Mouse (Mus musculus) neural tube, embryonic 15.5 days (tissue): ENCODE data around the gene Mef2b. TPM values are rescaled to one million over a fixed set of nuclear protein-coding genes. Genes with fewer than 3 reads are reported as not detected.

Experiments used
- ATAC-seq: fragments of 200-750 bp; cut with Nextera tagmentation; 2 replicates; pipeline ENCODE4 v1.8.0; 2017; ENCODE audit warnings: mild to moderate bottlenecking, moderate TSS enrichment, moderate library complexity; ENCODE audit not compliant: low FRiP score
- H3K27ac ChIP-seq: fragments of 300-500 bp; sonication (generic); replicated peaks from 2 replicates; pipeline ENCODE4 v1.5.1; 2015; ENCODE audit warnings: mild to moderate bottlenecking, inconsistent platforms
- H3K27me3 ChIP-seq: fragments of 300-500 bp; sonication (generic); replicated peaks from 2 replicates; pipeline ENCODE4 v1.6.1; 2015; ENCODE audit warnings: inconsistent platforms
- H3K36me3 ChIP-seq: fragments of 300-500 bp; sonication (generic); 2 replicates; pipeline ENCODE4 v1.6.1; 2015; ENCODE audit warnings: inconsistent platforms
- H3K4me1 ChIP-seq: fragments of 300-500 bp; sonication (generic); 2 replicates; pipeline ENCODE4 v1.6.1; 2015; ENCODE audit warnings: inconsistent platforms
- H3K4me2 ChIP-seq: fragments of 300-500 bp; sonication (generic); 2 replicates; pipeline ENCODE4 v1.6.1; 2015; ENCODE audit warnings: inconsistent platforms, mild to moderate bottlenecking, moderate library complexity
- H3K4me3 ChIP-seq: fragments of 300-500 bp; sonication (generic); replicated peaks from 2 replicates; pipeline ENCODE4 v1.5.1; 2015; ENCODE audit warnings: mild to moderate bottlenecking, inconsistent platforms
- H3K9ac ChIP-seq: fragments of 300-500 bp; sonication (generic); replicated peaks from 2 replicates; pipeline ENCODE4 v1.6.1; 2015; ENCODE audit warnings: mild to moderate bottlenecking, inconsistent platforms
- H3K9me3 ChIP-seq: fragments of 300-500 bp; sonication (generic); replicated peaks from 2 replicates; pipeline ENCODE4 v1.6.1; 2016; ENCODE audit warnings: inconsistent platforms
- WGBS: fragments of 180-500 bp; shearing (Covaris S2); methylation state at CpG from one replicate; pipeline ENCODE4 v1.1.7; 2015; ENCODE audit warnings: mixed read lengths; 5-methylcytosine and 5-hydroxymethylcytosine counted together
- polyA plus RNA-seq: library from polyadenylated mRNA; unstranded; fragments of >200 nt; fragmentation: Nextera tagmentation; extraction: Ambion mirVana; gene quantifications from 2 replicates; pipeline ENCODE4 v1.2.1, GENCODE M21; 2015

The Mef2b gene
- polyA plus RNA-seq, 1 experiment from 2014 or later, result 1.4 TPM

- peak overlapping the region; percentile 74 for H3K4me2 ChIP-seq
- no peak overlapping the region; the same call in 1 of the 2 replicates for H3K9ac ChIP-seq
- H3K4me3 ChIP-seq, result peak overlapping the region; percentile 65
- H3K27me3 ChIP-seq, result peaks cover 8% of the 10 kb centered on the region; the same call in 1 of the 2 replicates
- H3K4me1 ChIP-seq, result peaks cover 32% of the 10 kb centered on the region
- H3K9me3 ChIP-seq, result no peaks in the 10 kb centered on the region
- H3K36me3 ChIP-seq, result peaks cover 29% of the 10 kb centered on the region
- no peak for ATAC-seq
- H3K27ac ChIP-seq, result no peak overlapping the region
- 16% methylated on average over 9 of the region's 9 CpGs for WGBS
Observed at GRCm38 (mm10) chr8:70117611-70118010, 21.9 kb upstream of the Mef2b start.

GRCm38 (mm10) chr8:70118726-70119700 lies 20.5 kb upstream of the Mef2b start:
- Histone ChIP-seq H3K4me2 (peak overlapping the region; percentile 74), H3K4me3 (peak overlapping the region; percentile 65), H3K9me3 (no peaks in the 10 kb centered on the region), H3K4me1 (peaks cover 28% of the 10 kb centered on the region), H3K9ac (peak overlapping the region; percentile 82), H3K27ac (peak overlapping the region; percentile 86), H3K27me3 (peaks cover 8% of the 10 kb centered on the region; the same call in 1 of the 2 replicates), H3K36me3 (peaks cover 17% of the 10 kb centered on the region)
- WGBS, result 2% methylated on average over 17 of the region's 17 CpGs
- ATAC-seq, result peak; percentile 80

- Histone ChIP-seq H3K27ac (peak within 1 kb of the TSS; percentile 86), H3K36me3 (peaks cover under 1% of the 10 kb centered on the region; the same call in 1 of the 2 replicates), H3K4me1 (peaks cover 28% of the 10 kb centered on the region), H3K4me2 (peak within 1 kb of the TSS; percentile 74), H3K9me3 (no peaks in the 10 kb centered on the region), H3K27me3 (peaks cover 5% of the 10 kb centered on the region; the same call in 1 of the 2 replicates), H3K9ac (peak within 1 kb of the TSS; percentile 82), H3K4me3 (peak within 1 kb of the TSS; percentile 65)
- ATAC-seq, result peak; percentile 80
- WGBS, result under 1% methylated on average over 19 of the region's 19 CpGs
Observed at GRCm38 (mm10) chr8:70120667-70121066, 18.8 kb upstream of the Mef2b start, which contains the start of gene Ncan. TSS of gene Ncan (minus strand) at chr8:70120873.

GRCm38 (mm10) chr8:70122863-70123262 lies 16.6 kb upstream of the Mef2b start:
- Histone ChIP-seq H3K4me1 (peaks cover 14% of the 10 kb centered on the region), H3K27me3 (peaks cover 5% of the 10 kb centered on the region; the same call in 1 of the 2 replicates), H3K4me3 (no peak overlapping the region), H3K9ac (no peak overlapping the region), H3K9me3 (no peaks in the 10 kb centered on the region), H3K27ac (no peak overlapping the region), H3K36me3 (no peaks in the 10 kb centered on the region), H3K4me2 (no peak overlapping the region)
- WGBS, result 55% methylated on average over 2 of the region's 2 CpGs
- no peak for ATAC-seq

GRCm38 (mm10) chr8:70124992-70125391 lies 14.5 kb upstream of the Mef2b start:
- Histone ChIP-seq H3K4me1 (peaks cover 12% of the 10 kb centered on the region), H3K27ac (no peak overlapping the region), H3K4me2 (no peak overlapping the region), H3K27me3 (peaks cover 5% of the 10 kb centered on the region; the same call in 1 of the 2 replicates), H3K36me3 (no peaks in the 10 kb centered on the region), H3K4me3 (no peak overlapping the region), H3K9me3 (no peaks in the 10 kb centered on the region), H3K9ac (no peak overlapping the region)
- WGBS, result 72% methylated on average over 8 of the region's 8 CpGs
- ATAC-seq, result no peak

- Histone ChIP-seq H3K9me3 (no peaks in the 10 kb centered on the region), H3K9ac (no peak overlapping the region), H3K4me3 (no peak overlapping the region), H3K4me1 (peaks cover 31% of the 10 kb centered on the region), H3K27ac (peak overlapping the region; percentile 77), H3K36me3 (no peaks in the 10 kb centered on the region; the same call in 1 of the 2 replicates), H3K27me3 (peaks cover 5% of the 10 kb centered on the region; the same call in 1 of the 2 replicates), H3K4me2 (no peak overlapping the region)
- ATAC-seq, result peak; percentile 16; the same call in 1 of the 2 replicates
- WGBS, result 65% methylated on average over 3 of the region's 3 CpGs
Observed at GRCm38 (mm10) chr8:70128435-70128834, 11.1 kb upstream of the Mef2b start.

GRCm38 (mm10) chr8:70129309-70129952 lies 10.1 kb upstream of the Mef2b start:
- Histone ChIP-seq H3K9me3 (no peaks in the 10 kb centered on the region), H3K4me1 (peaks cover 31% of the 10 kb centered on the region), H3K4me3 (no peak overlapping the region), H3K9ac (no peak overlapping the region), H3K4me2 (no peak overlapping the region), H3K27ac (peak overlapping the region; percentile 77), H3K36me3 (peaks cover 10% of the 10 kb centered on the region), H3K27me3 (peaks cover 5% of the 10 kb centered on the region; the same call in 1 of the 2 replicates)
- 64% methylated on average over 9 of the region's 9 CpGs for WGBS
- peak; percentile 54 for ATAC-seq

- peaks cover 16% of the 10 kb centered on the region for H3K36me3 ChIP-seq
- H3K27ac ChIP-seq, result peak overlapping the region; percentile 77
- no peaks in the 10 kb centered on the region for H3K9me3 ChIP-seq
- peaks cover 2% of the 10 kb centered on the region; the same call in 1 of the 2 replicates for H3K27me3 ChIP-seq
- 92% methylated on average over 3 of the region's 3 CpGs for WGBS
- no peak overlapping the region for H3K4me2 ChIP-seq
- no peak for ATAC-seq
- no peak overlapping the region for H3K9ac ChIP-seq
- peaks cover 31% of the 10 kb centered on the region for H3K4me1 ChIP-seq
- H3K4me3 ChIP-seq, result no peak overlapping the region
Observed at GRCm38 (mm10) chr8:70130066-70130465, 9.4 kb upstream of the Mef2b start.

GRCm38 (mm10) chr8:70131166-70131883 lies 8.2 kb upstream of the Mef2b start, which contains the start of gene Nr2c2ap:
TSS of gene Nr2c2ap (plus strand) at chr8:70131333.
- 3% methylated on average over 37 of the region's 37 CpGs for WGBS
- Histone ChIP-seq H3K9me3 (no peaks in the 10 kb centered on the region), H3K4me2 (peak within 1 kb of the TSS; percentile 94), H3K9ac (peak within 1 kb of the TSS; percentile 56), H3K36me3 (peaks cover 27% of the 10 kb centered on the region), H3K4me3 (peak within 1 kb of the TSS; percentile 82), H3K27ac (peak within 1 kb of the TSS; percentile 77), H3K27me3 (no peaks in the 10 kb centered on the region), H3K4me1 (peaks cover 31% of the 10 kb centered on the region)
- ATAC-seq, result peak; percentile 84

- Histone ChIP-seq H3K4me3 (no peak overlapping the region), H3K9me3 (no peaks in the 10 kb centered on the region), H3K4me2 (no peak overlapping the region), H3K9ac (no peak overlapping the region), H3K27me3 (no peaks in the 10 kb centered on the region), H3K36me3 (peaks cover 27% of the 10 kb centered on the region), H3K27ac (no peak overlapping the region), H3K4me1 (peaks cover 40% of the 10 kb centered on the region)
- WGBS, result 95% methylated on average over 5 of the region's 5 CpGs
- no peak for ATAC-seq
Observed at GRCm38 (mm10) chr8:70134086-70134485, 5.4 kb upstream of the Mef2b start.

- Histone ChIP-seq H3K9ac (no peak overlapping the region), H3K27me3 (no peaks in the 10 kb centered on the region), H3K4me1 (peaks cover 37% of the 10 kb centered on the region), H3K27ac (no peak overlapping the region), H3K4me2 (no peak overlapping the region), H3K9me3 (no peaks in the 10 kb centered on the region), H3K4me3 (no peak overlapping the region), H3K36me3 (peaks cover 27% of the 10 kb centered on the region)
- 94% methylated on average over 9 of the region's 9 CpGs for WGBS
- no peak for ATAC-seq
Observed at GRCm38 (mm10) chr8:70134931-70135330, 4.6 kb upstream of the Mef2b start.
